Mouse (Mus musculus) forebrain, postnatal 0 days (tissue): ENCODE results near the gene Myo9b. TPM values are rescaled to one million over a fixed set of nuclear protein-coding genes. Genes with fewer than 3 reads are reported as not detected.

ENCODE experiments used
- ATAC-seq: fragments of 200-750 bp; cut with Nextera tagmentation; 2 replicates; pipeline ENCODE4 v1.8.0; 2017; ENCODE audit warnings: mild to moderate bottlenecking, moderate library complexity
- DNase-seq: peaks from one replicate; pipeline ENCODE4 v3.0.0-alpha.2; 2015
- H3K27ac ChIP-seq: fragments of 300-500 bp; sonication (generic); 2 replicates; pipeline ENCODE4 v1.5.1; 2014; ENCODE audit warnings: low read depth, mild to moderate bottlenecking, antibody characterized with exemption, low read length, moderate library complexity, mixed read lengths
- H3K27me3 ChIP-seq: fragments of 300-500 bp; sonication (generic); 2 replicates; pipeline ENCODE4 v1.6.1; 2014; ENCODE audit warnings: mild to moderate bottlenecking, low read length, mixed read lengths; ENCODE audit not compliant: insufficient read depth
- H3K36me3 ChIP-seq: fragments of 300-500 bp; sonication (generic); 2 replicates; pipeline ENCODE4 v1.6.1; 2014; ENCODE audit warnings: mild to moderate bottlenecking, moderate library complexity; ENCODE audit not compliant: insufficient read depth
- H3K4me1 ChIP-seq: fragments of 300-500 bp; sonication (generic); 2 replicates; pipeline ENCODE4 v1.6.1; 2014; ENCODE audit warnings: antibody characterized with exemption; ENCODE audit not compliant: insufficient read depth
- H3K4me2 ChIP-seq: fragments of 300-500 bp; sonication (generic); 2 replicates; pipeline ENCODE4 v1.6.1; 2014; ENCODE audit warnings: low read depth, mild to moderate bottlenecking, moderate library complexity
- H3K4me3 ChIP-seq: fragments of 300-500 bp; sonication (generic); 2 replicates; pipeline ENCODE4 v1.5.1; 2014; ENCODE audit warnings: low read depth, low read length, mixed read lengths
- H3K9ac ChIP-seq: fragments of 300-500 bp; sonication (generic); 2 replicates; pipeline ENCODE4 v1.6.1; 2014; ENCODE audit warnings: mild to moderate bottlenecking
- H3K9me3 ChIP-seq: fragments of 300-500 bp; sonication (generic); 2 replicates; pipeline ENCODE4 v1.6.1; 2016; ENCODE audit warnings: low read length
- CTCF ChIP-seq: sonication (generic); IDR thresholded peaks from 2 replicates; pipeline ENCODE4 v1.5.1; 2016; ENCODE audit warnings: antibody characterized with exemption, control low read depth, low read depth
- WGBS: fragments of 180-500 bp; shearing (Covaris S2); extraction: QIAGEN DNeasy Blood & Tissue Kit; methylation state at CpG from one replicate; pipeline ENCODE4 v1.1.7; 2014; 5-methylcytosine and 5-hydroxymethylcytosine counted together
- polyA plus RNA-seq: library from polyadenylated mRNA; unstranded; fragments of >200 nt; fragmentation: Nextera tagmentation; extraction: Ambion mirVana; gene quantifications from 2 replicates; pipeline ENCODE4 v1.2.1, GENCODE M21; 2015
- total RNA-seq: library from RNA; depleted of rRNA; stranded (reverse); fragments of >200 nt; gene quantifications from 2 replicates; pipeline ENCODE4 v1.2.3, GENCODE M21; 2014

The Myo9b gene
- total and polyA plus RNA-seq, 2 experiments from 2014 or later, result 6.5 to 31.4 TPM

DNA sequence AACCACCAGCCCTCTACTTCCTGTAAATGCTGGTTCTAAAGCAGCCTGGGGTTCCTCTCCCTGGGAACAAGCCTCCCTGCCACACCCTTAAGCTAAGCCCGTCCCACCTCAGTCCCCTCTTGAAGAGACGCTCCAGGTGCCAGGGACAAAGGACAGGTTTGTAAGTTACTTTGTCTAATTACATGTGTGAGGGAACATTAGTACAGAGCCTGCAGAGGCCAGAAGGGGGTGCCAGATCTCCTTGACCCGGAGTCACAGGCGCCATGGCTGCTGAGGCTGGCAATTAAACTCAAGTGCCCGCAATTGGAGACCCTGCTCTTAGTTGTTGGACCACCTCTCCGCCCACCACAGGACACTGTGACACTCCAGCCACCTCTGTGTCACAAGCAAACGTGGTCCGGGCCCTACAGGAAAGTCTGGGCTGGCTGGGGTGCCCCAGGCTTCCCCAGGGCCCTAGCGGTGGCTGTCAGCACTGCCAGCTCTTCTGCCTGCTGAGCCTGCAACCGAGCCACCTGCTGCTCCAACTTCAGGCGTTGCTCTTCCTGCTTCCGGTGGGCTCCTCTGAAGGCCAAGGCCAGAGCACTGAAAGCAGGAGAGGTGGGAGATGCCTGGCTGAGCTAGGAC is 112.8 kb downstream of the Myo9b start:
- no peaks in the 10 kb centered on the region for H3K27me3 ChIP-seq
- ATAC-seq (no peak), DNase-seq (no peak)
- H3K4me1 ChIP-seq, result peaks cover 4% of the 10 kb centered on the region; the same call in 1 of the 2 replicates
- no peaks in the 10 kb centered on the region for H3K9me3 ChIP-seq
- no peak overlapping the region for H3K27ac ChIP-seq
- H3K36me3 ChIP-seq, result no peaks in the 10 kb centered on the region
- no peak overlapping the region for H3K4me3 ChIP-seq
- no peak overlapping the region for H3K4me2 ChIP-seq
- WGBS, result 70% methylated on average over 12 of the region's 12 CpGs
- H3K9ac ChIP-seq, result no peak overlapping the region
- no peak for TF ChIP-seq CTCF

DNA sequence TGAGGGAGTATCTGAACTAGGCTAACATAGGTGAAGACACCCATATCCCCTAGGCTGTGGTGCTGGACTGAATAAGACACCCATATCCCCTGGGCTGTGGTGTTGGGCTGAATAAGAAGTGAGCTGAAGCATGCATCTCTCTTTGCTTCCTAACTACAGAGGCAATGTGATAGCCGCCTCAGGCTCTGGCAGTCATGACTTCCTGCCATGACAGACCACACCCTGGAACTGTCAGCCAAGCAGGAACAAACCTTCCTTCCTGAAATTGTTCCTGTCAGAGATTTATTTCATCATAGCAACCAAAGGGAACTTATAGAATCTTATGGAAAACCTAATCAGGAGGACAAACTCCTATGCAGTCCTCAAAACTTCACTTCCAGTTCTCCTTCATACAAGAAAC is 115.8 kb downstream of the Myo9b start:
- ATAC-seq (no peak), DNase-seq (no peak)
- TF ChIP-seq CTCF, result no peak
- no peaks in the 10 kb centered on the region for H3K27me3 ChIP-seq
- H3K4me1 ChIP-seq, result no peaks in the 10 kb centered on the region
- WGBS, result 80% methylated on average over 1 of the region's 1 CpGs
- no peak overlapping the region for H3K27ac ChIP-seq
- no peaks in the 10 kb centered on the region for H3K36me3 ChIP-seq
- no peak overlapping the region for H3K4me2 ChIP-seq
- H3K9me3 ChIP-seq, result no peaks in the 10 kb centered on the region
- H3K9ac ChIP-seq, result no peak overlapping the region
- H3K4me3 ChIP-seq, result no peak overlapping the region

GRCm38 (mm10) chr8:71391696-71392095 is 119.2 kb downstream of the Myo9b start:
- H3K4me1 ChIP-seq, result no peaks in the 10 kb centered on the region
- no peak overlapping the region for H3K4me2 ChIP-seq
- H3K27me3 ChIP-seq, result no peaks in the 10 kb centered on the region
- H3K9ac ChIP-seq, result no peak overlapping the region
- no peak for ATAC-seq
- H3K9me3 ChIP-seq, result no peaks in the 10 kb centered on the region
- whole genome bisulfite sequencing, result 91% methylated on average over 2 of the region's 2 CpGs
- TF ChIP-seq CTCF, result no peak
- H3K36me3 ChIP-seq, result no peaks in the 10 kb centered on the region
- no peak for DNase-seq
- no peak overlapping the region for H3K27ac ChIP-seq
- H3K4me3 ChIP-seq, result no peak overlapping the region

DNA sequence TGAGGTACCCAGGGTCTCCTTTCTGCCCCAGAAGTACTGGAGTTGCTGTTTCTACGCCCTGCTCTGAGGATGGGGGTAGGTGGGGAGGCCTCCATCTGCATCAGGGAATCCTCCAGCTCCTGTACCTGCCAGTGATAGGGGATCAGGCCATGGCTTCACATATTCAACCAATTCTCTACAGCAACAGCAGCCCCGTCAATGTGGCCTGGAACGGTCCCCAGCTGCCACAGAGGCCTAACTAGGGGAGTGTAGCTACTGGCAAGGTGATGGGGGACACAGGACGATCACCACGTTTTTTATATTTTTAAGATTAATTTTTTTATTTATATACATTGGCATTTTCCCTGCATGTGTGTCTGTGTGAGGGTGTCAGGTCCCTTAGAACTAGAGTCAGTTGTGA is 119.9 kb downstream of the Myo9b start:
- no peak overlapping the region for H3K4me3 ChIP-seq
- no peak overlapping the region for H3K27ac ChIP-seq
- TF ChIP-seq CTCF, result no peak
- H3K9me3 ChIP-seq, result no peaks in the 10 kb centered on the region
- 78% methylated on average over 5 of the region's 5 CpGs for WGBS
- no peaks in the 10 kb centered on the region for H3K27me3 ChIP-seq
- H3K9ac ChIP-seq, result no peak overlapping the region
- peaks cover 2% of the 10 kb centered on the region for H3K4me1 ChIP-seq
- no peak for ATAC-seq
- H3K36me3 ChIP-seq, result no peaks in the 10 kb centered on the region
- H3K4me2 ChIP-seq, result no peak overlapping the region
- no peak for DNase-seq

DNA sequence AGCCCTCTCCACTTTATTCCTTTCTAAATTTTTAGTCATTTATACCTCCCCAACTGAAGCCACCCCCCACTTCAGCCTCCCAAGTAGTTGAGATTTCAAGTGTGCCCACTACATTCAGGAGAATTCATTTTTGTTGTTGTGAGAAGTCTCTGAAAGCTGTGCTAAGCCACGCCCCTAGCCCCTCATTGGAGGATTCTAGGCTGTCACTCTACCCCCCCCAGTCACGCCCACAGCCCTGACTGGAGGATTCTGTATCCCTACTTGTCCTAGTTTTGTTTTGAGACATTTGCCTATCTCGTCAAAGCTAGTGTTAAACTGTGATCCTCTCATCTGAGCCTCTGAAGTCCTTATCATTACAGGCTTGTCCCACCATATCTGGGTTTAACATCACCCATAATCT is 120.4 kb downstream of the Myo9b start:
- H3K4me3 ChIP-seq, result no peak overlapping the region
- ATAC-seq (no peak), DNase-seq (no peak)
- no peaks in the 10 kb centered on the region for H3K36me3 ChIP-seq
- no peaks in the 10 kb centered on the region for H3K27me3 ChIP-seq
- no peak overlapping the region for H3K27ac ChIP-seq
- H3K4me1 ChIP-seq, result peaks cover 6% of the 10 kb centered on the region
- WGBS, result 8% methylated on average over 3 of the region's 3 CpGs
- no peaks in the 10 kb centered on the region for H3K9me3 ChIP-seq
- TF ChIP-seq CTCF, result no peak
- no peak overlapping the region for H3K9ac ChIP-seq
- no peak overlapping the region for H3K4me2 ChIP-seq

DNA sequence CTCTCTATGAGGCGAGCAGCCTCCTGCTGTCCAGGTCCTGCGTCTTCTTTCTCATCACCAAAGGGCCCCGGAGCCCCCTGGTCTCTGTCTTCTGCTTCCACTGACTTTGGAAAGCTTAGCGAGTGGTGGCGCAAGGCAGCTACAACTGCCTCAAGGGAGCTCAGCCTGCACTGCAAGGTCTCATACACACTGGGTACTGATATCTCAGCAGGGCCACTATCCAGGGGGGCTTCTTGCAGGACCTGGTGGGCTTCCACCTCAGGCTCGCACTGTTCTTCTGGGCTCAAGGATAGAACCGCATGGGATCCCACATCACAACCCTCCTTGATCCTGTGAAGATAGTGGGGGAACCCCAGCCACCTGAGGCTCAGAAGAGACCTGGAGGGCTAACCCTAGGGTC is 122.0 kb downstream of the Myo9b start:
- no peak overlapping the region for H3K9ac ChIP-seq
- TF ChIP-seq CTCF, result no peak
- peaks cover 6% of the 10 kb centered on the region for H3K4me1 ChIP-seq
- no peak for ATAC-seq
- DNase-seq, result no peak
- H3K27me3 ChIP-seq, result no peaks in the 10 kb centered on the region
- H3K4me2 ChIP-seq, result no peak overlapping the region
- no peak overlapping the region for H3K4me3 ChIP-seq
- WGBS, result 77% methylated on average over 7 of the region's 7 CpGs
- H3K27ac ChIP-seq, result no peak overlapping the region
- peaks cover 7% of the 10 kb centered on the region for H3K36me3 ChIP-seq
- no peaks in the 10 kb centered on the region for H3K9me3 ChIP-seq

GRCm38 (mm10) chr8:71395071-71395470 is 122.6 kb downstream of the Myo9b start:
- Histone ChIP-seq H3K4me3 (no peak overlapping the region), H3K4me1 (peaks cover 6% of the 10 kb centered on the region), H3K9me3 (no peaks in the 10 kb centered on the region), H3K4me2 (no peak overlapping the region), H3K27ac (no peak overlapping the region), H3K36me3 (peaks cover 7% of the 10 kb centered on the region), H3K27me3 (no peaks in the 10 kb centered on the region), H3K9ac (no peak overlapping the region)
- no peak for DNase-seq
- 91% methylated on average over 10 of the region's 10 CpGs for WGBS
- TF ChIP-seq CTCF, result no peak
- ATAC-seq, result no peak

DNA sequence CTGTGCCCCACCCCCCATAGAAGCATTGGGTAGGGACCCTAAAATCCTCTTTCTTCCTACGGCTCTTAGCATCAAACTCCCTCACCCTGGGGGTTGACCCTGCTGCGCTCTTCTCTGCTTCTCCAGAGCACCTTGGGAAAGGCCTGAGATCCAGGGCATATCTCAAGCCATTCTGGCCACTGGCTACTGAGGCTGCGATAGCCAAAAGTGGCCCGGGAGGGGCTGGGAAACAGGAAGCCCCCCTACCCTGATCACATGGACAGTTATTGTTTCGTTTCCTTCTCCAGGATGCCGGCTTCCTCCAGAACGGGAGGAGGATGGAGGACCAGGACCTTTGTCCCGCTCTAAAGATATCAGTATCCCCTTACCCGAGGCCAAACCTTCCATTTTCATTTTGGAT is 123.1 kb downstream of the Myo9b start, which contains the start of gene Ushbp1:
Ushbp1 (minus strand) TSS at position 174 of the 400 bp plus-strand sequence.
- Histone ChIP-seq H3K27me3 (no peaks in the 10 kb centered on the region), H3K4me2 (peak within 1 kb of the TSS; percentile 49), H3K4me3 (peak within 1 kb of the TSS; percentile 73), H3K4me1 (peaks cover 6% of the 10 kb centered on the region), H3K27ac (peak within 1 kb of the TSS; percentile 60), H3K9ac (no peak within 1 kb of the TSS; the same call in 1 of the 2 replicates), H3K36me3 (peaks cover 7% of the 10 kb centered on the region), H3K9me3 (no peaks in the 10 kb centered on the region)
- 89% methylated on average over 9 of the region's 9 CpGs for WGBS
- no peak for ATAC-seq
- no peak for DNase-seq
- TF ChIP-seq CTCF, result no peak
